Mouse (Mus musculus) MEL (cell line): ENCODE results near the gene Lrrfip1. TPM values are rescaled to one million over a fixed set of nuclear protein-coding genes. Genes with fewer than 3 reads are reported as not detected.

Source experiments
- DNase-seq: peaks from one replicate; pipeline ENCODE4 v3.0.0; 2011; ENCODE audit warnings: low read depth, low spot score
- H3K27ac ChIP-seq: 2 replicates; pipeline ENCODE4 v1.5.1; 2012; ENCODE audit warnings: low read depth, mild to moderate bottlenecking, control low read depth, low read length, moderate library complexity; ENCODE audit not compliant: control insufficient read depth
- H3K27me3 ChIP-seq, 2 experiments: fragments of 150-350 bp in 1 of 2; sonication (generic) in 1 of 2; 2 replicates each; pipeline ENCODE4 v1.6.1; 2012; ENCODE audit warnings: low read length in 2 of 2, mild to moderate bottlenecking in 2 of 2, improper control_type of control experiment in 1 of 2, moderate library complexity in 1 of 2; ENCODE audit not compliant: insufficient read depth in 2 of 2, control insufficient read depth in 1 of 2
- H3K36me3 ChIP-seq, 2 experiments: 2 replicates each; pipeline ENCODE4 v1.6.1; 2012 to 2014; ENCODE audit warnings: low read length in 2 of 2, improper control_type of control experiment in 1 of 2, inconsistent platforms in 1 of 2, mild to moderate bottlenecking in 1 of 2; ENCODE audit not compliant: insufficient read depth in 2 of 2, control insufficient read depth in 1 of 2
- H3K4me1 ChIP-seq, 2 experiments: fragments of 150-350 bp in 1 of 2; sonication (generic) in 1 of 2; 2 replicates each; pipeline ENCODE4 v1.6.1; 2012; ENCODE audit warnings: low read length in 2 of 2, improper control_type of control experiment in 1 of 2, mild to moderate bottlenecking in 1 of 2; ENCODE audit not compliant: insufficient read depth in 2 of 2, control insufficient read depth in 1 of 2
- H3K4me3 ChIP-seq, 2 experiments: fragments of 150-350 bp in 1 of 2; sonication (generic) in 1 of 2; 2 replicates each; pipeline ENCODE4 v1.5.1; 2012; ENCODE audit warnings: low read depth in 2 of 2, low read length in 2 of 2, mild to moderate bottlenecking in 2 of 2, moderate library complexity in 2 of 2, control low read depth in 1 of 2, improper control_type of control experiment in 1 of 2; ENCODE audit not compliant: control insufficient read depth in 1 of 2, insufficient read depth in 1 of 2
- H3K79me2 ChIP-seq: 2 replicates; pipeline ENCODE4 v1.6.1; 2012; ENCODE audit warnings: mild to moderate bottlenecking, low read length, moderate library complexity; ENCODE audit not compliant: control insufficient read depth, poor library complexity, insufficient read depth
- H3K9ac ChIP-seq: 2 replicates; pipeline ENCODE4 v1.6.1; 2012; ENCODE audit warnings: low read depth, mild to moderate bottlenecking, control low read depth, low read length, moderate library complexity; ENCODE audit not compliant: control insufficient read depth, poor library complexity, severe bottlenecking
- H3K9me3 ChIP-seq: fragments of 150-350 bp; sonication (generic); replicated peaks from 2 replicates; pipeline ENCODE4 v1.6.1; 2012; ENCODE audit warnings: mild to moderate bottlenecking, low read length, improper control_type of control experiment, moderate library complexity; ENCODE audit not compliant: insufficient read depth
- CHD1 ChIP-seq: IDR thresholded peaks from 2 replicates; pipeline ENCODE4 v1.6.1; 2012; ENCODE audit warnings: low read depth, mild to moderate bottlenecking, inconsistent platforms, low read length, improper control_type of control experiment
- CHD2 ChIP-seq: IDR thresholded peaks from 2 replicates; pipeline ENCODE4 v1.6.1; 2011; ENCODE audit warnings: low read length, improper control_type of control experiment
- E2F4 ChIP-seq: IDR thresholded peaks from 2 replicates; pipeline ENCODE4 v1.6.1; 2011; ENCODE audit warnings: low read depth, low read length, improper control_type of control experiment, borderline replicate concordance
- EP300 ChIP-seq, 2 experiments: IDR thresholded peaks; 2 replicates each; pipeline ENCODE4 v1.6.1; 2011; ENCODE audit warnings: improper control_type of control experiment in 2 of 2, low read length in 2 of 2, low read depth in 1 of 2, mild to moderate bottlenecking in 1 of 2
- ETS1 ChIP-seq: IDR thresholded peaks from 2 replicates; pipeline ENCODE4 v1.6.1; 2012; ENCODE audit warnings: low read depth, mild to moderate bottlenecking, inconsistent platforms, low read length, improper control_type of control experiment, moderate library complexity
- GABPA ChIP-seq: IDR thresholded peaks from 2 replicates; pipeline ENCODE4 v1.6.1; 2012; ENCODE audit warnings: low read depth, mild to moderate bottlenecking, inconsistent platforms, low read length, improper control_type of control experiment, moderate library complexity
- GATA1 ChIP-seq: IDR thresholded peaks from 2 replicates; pipeline ENCODE4 v1.6.1; 2011; ENCODE audit warnings: low read depth, low read length, improper control_type of control experiment
- KAT2A ChIP-seq: conservative IDR thresholded peaks from 2 replicates; pipeline ENCODE4 v1.6.1; 2012; ENCODE audit warnings: low read depth, low read length, improper control_type of control experiment, inconsistent platforms
- MAX ChIP-seq: IDR thresholded peaks from 2 replicates; pipeline ENCODE4 v1.6.1; 2011; ENCODE audit warnings: low read length, improper control_type of control experiment
- MAZ ChIP-seq: IDR thresholded peaks from 2 replicates; pipeline ENCODE4 v1.6.1; 2012; ENCODE audit warnings: low read depth, mild to moderate bottlenecking, inconsistent platforms, low read length, improper control_type of control experiment
- MYC ChIP-seq: IDR thresholded peaks from 2 replicates; pipeline ENCODE4 v1.6.1; 2011; ENCODE audit warnings: low read depth, mild to moderate bottlenecking, low read length, improper control_type of control experiment, moderate library complexity
- NRF1 ChIP-seq: IDR thresholded peaks from 2 replicates; pipeline ENCODE4 v1.6.1; 2014; ENCODE audit warnings: low read depth, mild to moderate bottlenecking, inconsistent platforms, low read length, improper control_type of control experiment, moderate library complexity; ENCODE audit not compliant: poor library complexity, insufficient read depth, severe bottlenecking
- POLR2A ChIP-seq, 2 experiments: IDR thresholded peaks; 2 replicates each; pipeline ENCODE4 v1.6.1; 2011 to 2012; ENCODE audit warnings: low read length in 2 of 2, mild to moderate bottlenecking in 2 of 2, control low read depth in 1 of 2, improper control_type of control experiment in 1 of 2, low read depth in 1 of 2, moderate library complexity in 1 of 2; ENCODE audit not compliant: control insufficient read depth in 1 of 2, insufficient read depth in 1 of 2, poor library complexity in 1 of 2
- POLR2AphosphoS5 ChIP-seq: IDR thresholded peaks from 2 replicates; pipeline ENCODE4 v1.6.1; 2012; ENCODE audit warnings: low read depth, borderline replicate concordance, mild to moderate bottlenecking, inconsistent platforms, low read length, moderate library complexity, mixed read lengths
- RAD21 ChIP-seq: IDR thresholded peaks from 2 replicates; pipeline ENCODE4 v1.6.1; 2011; ENCODE audit warnings: mild to moderate bottlenecking, low read depth, low read length, improper control_type of control experiment
- RCOR1 ChIP-seq: IDR thresholded peaks from 2 replicates; pipeline ENCODE4 v1.6.1; 2012; ENCODE audit warnings: low read depth, mild to moderate bottlenecking, inconsistent platforms, low read length, improper control_type of control experiment
- SMC3 ChIP-seq: IDR thresholded peaks from 2 replicates; pipeline ENCODE4 v1.6.1; 2011; ENCODE audit warnings: low read depth, low read length, improper control_type of control experiment
- TCF12 ChIP-seq: IDR thresholded peaks from 2 replicates; pipeline ENCODE4 v1.6.1; 2014; ENCODE audit warnings: low read depth, mild to moderate bottlenecking, inconsistent platforms, low read length, improper control_type of control experiment, moderate library complexity
- UBTF ChIP-seq: IDR thresholded peaks from 2 replicates; pipeline ENCODE4 v1.6.1; 2012; ENCODE audit warnings: low read depth, mild to moderate bottlenecking, inconsistent platforms, low read length, improper control_type of control experiment, moderate library complexity, borderline replicate concordance; ENCODE audit not compliant: insufficient read depth
- ZMIZ1 ChIP-seq: IDR thresholded peaks from 2 replicates; pipeline ENCODE4 v1.6.1; 2012; ENCODE audit warnings: low read depth, mild to moderate bottlenecking, inconsistent platforms, low read length, improper control_type of control experiment, moderate library complexity
- ZNF384 ChIP-seq: IDR thresholded peaks from 2 replicates; pipeline ENCODE4 v1.6.1; 2012; ENCODE audit warnings: low read depth, mild to moderate bottlenecking, inconsistent platforms, low read length, improper control_type of control experiment
- polyA plus RNA-seq, 2 experiments: library from polyadenylated mRNA; stranded (reverse) in 1 of 2; unstranded in 1 of 2; fragments of >175 nt in 1 of 2; fragments of >200 nt in 1 of 2; gene quantifications; 2 replicates each; pipeline versions ENCODE4 v1.2.1 to v1.2.4; 2012; ENCODE audit warnings: low replicate concordance in 2 of 2, low read depth in 1 of 2; ENCODE audit not compliant: insufficient read length in 2 of 2, insufficient read depth in 1 of 2, missing spikeins in 1 of 2
- total RNA-seq: library from RNA; depleted of rRNA; stranded (reverse); fragments of 300-350 nt; gene quantifications from 2 replicates; pipeline ENCODE4 v1.2.3, GENCODE M21; 2012

The Lrrfip1 gene
- total and polyA plus RNA-seq, 3 experiments: 12.9 to 15.4 TPM; not detected in 1

- H3K4me1 ChIP-seq: no peaks in the 10 kb centered on the region
- H3K36me3 ChIP-seq: no peaks in the 10 kb centered on the region
- no peak overlapping the region for H3K27ac ChIP-seq
- no peak overlapping the region for H3K9ac ChIP-seq
- no peak for DNase-seq
- TF ChIP-seq KAT2A: no peak
- TF ChIP-seq UBTF: no peak
- no peak for TF ChIP-seq MAX
- TF ChIP-seq ZMIZ1: no peak
- TF ChIP-seq POLR2AphosphoS5: no peak
- no peak for TF ChIP-seq GABPA
- TF ChIP-seq, all 39 proteins: peak for 0
- H3K4me3 ChIP-seq: no peak overlapping the region
- no peaks in the 10 kb centered on the region for H3K27me3 ChIP-seq
- H3K79me2 ChIP-seq: no peaks in the 10 kb centered on the region
- H3K9me3 ChIP-seq: no peaks in the 10 kb centered on the region
Observed at GRCm38 (mm10) chr1:90951670-90952069, 46.9 kb upstream of the Lrrfip1 start.

GRCm38 (mm10) chr1:90952808-90953207 is 45.7 kb upstream of the Lrrfip1 start, which contains the start of gene Prlh:
TSS of gene Prlh (plus strand) at chr1:90953108.
- TF ChIP-seq E2F4 (no peak), RCOR1 (no peak), POLR2AphosphoS5 (no peak), MYC (no peak), ZNF384 (no peak), KAT2A (no peak), RAD21 (no peak), EP300 (IDR thresholded peaks at IDR 0.05; ENCODE audit: low read depth in 1 of 2, low read length in 2 of 2) (no peak), NRF1 (no peak), TCF12 (no peak), CHD1 (no peak), ETS1 (no peak), GATA1 (no peak), POLR2A (IDR thresholded peaks at IDR 0.05; ENCODE audit: control insufficient read depth in 1 of 2, insufficient read depth in 1 of 2, low read depth in 1 of 2, low read length in 2 of 2, poor library complexity in 1 of 2) (no peak), MAZ (no peak), CHD2 (no peak), SMC3 (no peak)
- no peaks in the 10 kb centered on the region for H3K27me3 ChIP-seq
- H3K4me3 ChIP-seq: no peak within 1 kb of the TSS
- H3K4me1 ChIP-seq: no peaks in the 10 kb centered on the region
- no peak for DNase-seq
- H3K79me2 ChIP-seq: no peaks in the 10 kb centered on the region
- H3K36me3 ChIP-seq: no peaks in the 10 kb centered on the region
- no peak within 1 kb of the TSS for H3K9ac ChIP-seq
- no peaks in the 10 kb centered on the region for H3K9me3 ChIP-seq
- H3K27ac ChIP-seq: no peak within 1 kb of the TSS
